ENCODE assay signal across 16 mouse cellular contexts in genomic region chr3:138712452-138713140, GRCm38 (mm10). TPM values are rescaled to one million over a fixed set of nuclear protein-coding genes. Genes with fewer than 3 reads are reported as not detected.
DNase-seq lines count a peak whose midpoint lies in the region; ATAC-seq and TF ChIP-seq lines count a peak whose summit lies in the region.
"Had no signal": no experiment of that assay in that cellular context is flagged by ENCODE, and none has a peak within 500 bp of the region (broad histone marks: within the 10 kb centered on the region; RNA-seq: fewer than 3 reads in every experiment).

No protein-coding gene starts in this region.

- WGBS in kidney, embryonic 14.5 days = 88% methylated on average over 11 of the region's 11 CpGs
- 73% methylated on average over 11 of the region's 11 CpGs for WGBS in lung, adult 2 months

- H3K9ac ChIP-seq in kidney, embryonic 14.5 days (ENCODE audit: low read depth, low read length) = no peak overlapping the region
- H3K9ac ChIP-seq: limb, embryonic 12.5 days; liver, postnatal 0 days; stomach, embryonic 15.5 days had no signal

- peak; percentile 17 for DNase-seq in layer of hippocampus, adult 11-12 months (ENCODE audit: low spot score)
- no peak for DNase-seq in layer of hippocampus, postnatal 25 days (ENCODE audit: extremely low spot score in 1 of 2, low spot score in 1 of 2)
- peak; percentile 77 to 78 for DNase-seq in cerebellum, postnatal 10 days
- peak; percentile 12 to 24 for DNase-seq in layer of hippocampus, postnatal 10 days (ENCODE audit: low spot score in 2 of 2)
- DNase-seq in lung, adult 2 months = no peak
- DNase-seq: kidney, postnatal 14 days; liver, postnatal 0 days; thymus, postnatal 36 days had no signal

- TF ChIP-seq POLR2A in lung, adult 2 months (IDR thresholded peaks at IDR 0.05; ENCODE audit: borderline replicate concordance, extremely low read depth, low read depth, low read length) = no peak

- no peak overlapping the region for H3K4me2 ChIP-seq in kidney, embryonic 14.5 days (replicated peaks; ENCODE audit: low read depth, low read length)
- H3K4me2 ChIP-seq: limb, embryonic 12.5 days; stomach, embryonic 15.5 days had no signal

- no peaks in the 10 kb centered on the region for H3K27me3 ChIP-seq in kidney, embryonic 14.5 days (ENCODE audit: control insufficient read depth, insufficient read depth, low read length)
- H3K27me3 ChIP-seq: limb, embryonic 12.5 days; stomach, embryonic 15.5 days had no signal

- no peaks in the 10 kb centered on the region for H3K36me3 ChIP-seq in kidney, embryonic 14.5 days (ENCODE audit: control insufficient read depth, insufficient read depth, low read length)
- H3K36me3 ChIP-seq: embryonic facial prominence, embryonic 10.5 days; limb, embryonic 12.5 days; stomach, embryonic 15.5 days had no signal

- peak; percentile 50; the same call in 1 of the 2 replicates for ATAC-seq in cerebellum, adult (ENCODE audit: insufficient number of reproducible peaks, low FRiP score, low TSS enrichment)
- no peak for ATAC-seq in kidney, embryonic 14.5 days (ENCODE audit: low FRiP score, low TSS enrichment)
- ATAC-seq: CD4-positive, CD25-positive, alpha-beta regulatory T cell, adult 4 months; liver, postnatal 0 days had no signal

- no peaks in the 10 kb centered on the region for H3K4me1 ChIP-seq in kidney, embryonic 14.5 days (ENCODE audit: control insufficient read depth, insufficient read depth, low read length)
- H3K4me1 ChIP-seq in lung, adult 2 months (ENCODE audit: control insufficient read depth, insufficient read depth, low read length) = no peaks in the 10 kb centered on the region
- H3K4me1 ChIP-seq: embryonic facial prominence, embryonic 10.5 days; limb, embryonic 12.5 days; megakaryocyte, embryonic 14.5 days; stomach, embryonic 15.5 days had no signal

- no peak overlapping the region for H3K27ac ChIP-seq in kidney, embryonic 14.5 days (ENCODE audit: low read depth, low read length)
- H3K27ac ChIP-seq: embryonic facial prominence, embryonic 10.5 days; limb, embryonic 12.5 days; stomach, embryonic 15.5 days had no signal

- no peak overlapping the region for H3K4me3 ChIP-seq in kidney, embryonic 14.5 days (ENCODE audit: low read length)
- H3K4me3 ChIP-seq in lung, adult 2 months (replicated peaks; ENCODE audit: extremely low read depth, low read depth, low read length) = no peak overlapping the region
- H3K4me3 ChIP-seq: embryonic facial prominence, embryonic 10.5 days; limb, embryonic 12.5 days; megakaryocyte, embryonic 14.5 days; myocyte; stomach, embryonic 15.5 days had no signal

- H3K9me3 ChIP-seq in kidney, embryonic 14.5 days (ENCODE audit: control insufficient read depth, low read length) = no peaks in the 10 kb centered on the region
- H3K9me3 ChIP-seq: embryonic facial prominence, embryonic 10.5 days; limb, embryonic 12.5 days; stomach, embryonic 15.5 days had no signal

- TF ChIP-seq CTCF in lung, adult 2 months (IDR thresholded peaks at IDR 0.05; ENCODE audit: insufficient read depth, low read length) = no peak

RNA-seq across cellular contexts. Expression of gene Tspan5, which starts 29.4 kb away (rescaled TPM):
- total RNA-seq in layer of hippocampus, postnatal 25 days (2021) = 100 to 1,000 TPM; 201 to 205 TPM
- total RNA-seq in layer of hippocampus, postnatal 10 days (2021) = 100 to 1,000 TPM; 149 to 163 TPM
- 18.0 and 28.8 TPM in 2 replicates for polyA plus RNA-seq in kidney, embryonic 14.5 days (2014; fragmentation: Nextera tagmentation; extraction: Ambion mirVana)
- 20.3 and 33.0 TPM in 2 replicates for polyA plus RNA-seq in lung, adult 2 months (2012; rRNA removed)

Comparison
In these comparisons a context has a peak if more than half of its experiments do, and no peak if none do; other contexts are left out.
1. DNase-seq: peak in layer of hippocampus, adult 11-12 months (single experiment), cerebellum, postnatal 10 days (2 of 2) and layer of hippocampus, postnatal 10 days (2 of 2); none in layer of hippocampus, postnatal 25 days (0 of 2) and lung, adult 2 months (single experiment).